Mouse (Mus musculus) forebrain, postnatal 0 days (tissue): Measurements from ENCODE around the gene Dnajc13. TPM values are rescaled to one million over a fixed set of nuclear protein-coding genes. Genes with fewer than 3 reads are reported as not detected.

ENCODE experiments used
- ATAC-seq: fragments of 200-750 bp; cut with Nextera tagmentation; 2 replicates; pipeline ENCODE4 v1.8.0; 2017; ENCODE audit warnings: mild to moderate bottlenecking, moderate library complexity
- DNase-seq: peaks from one replicate; pipeline ENCODE4 v3.0.0-alpha.2; 2015
- H3K27ac ChIP-seq: fragments of 300-500 bp; sonication (generic); 2 replicates; pipeline ENCODE4 v1.5.1; 2014; ENCODE audit warnings: low read depth, mild to moderate bottlenecking, antibody characterized with exemption, low read length, moderate library complexity, mixed read lengths
- H3K27me3 ChIP-seq: fragments of 300-500 bp; sonication (generic); 2 replicates; pipeline ENCODE4 v1.6.1; 2014; ENCODE audit warnings: mild to moderate bottlenecking, low read length, mixed read lengths; ENCODE audit not compliant: insufficient read depth
- H3K36me3 ChIP-seq: fragments of 300-500 bp; sonication (generic); 2 replicates; pipeline ENCODE4 v1.6.1; 2014; ENCODE audit warnings: mild to moderate bottlenecking, moderate library complexity; ENCODE audit not compliant: insufficient read depth
- H3K4me1 ChIP-seq: fragments of 300-500 bp; sonication (generic); 2 replicates; pipeline ENCODE4 v1.6.1; 2014; ENCODE audit warnings: antibody characterized with exemption; ENCODE audit not compliant: insufficient read depth
- H3K4me2 ChIP-seq: fragments of 300-500 bp; sonication (generic); 2 replicates; pipeline ENCODE4 v1.6.1; 2014; ENCODE audit warnings: low read depth, mild to moderate bottlenecking, moderate library complexity
- H3K4me3 ChIP-seq: fragments of 300-500 bp; sonication (generic); 2 replicates; pipeline ENCODE4 v1.5.1; 2014; ENCODE audit warnings: low read depth, low read length, mixed read lengths
- H3K9ac ChIP-seq: fragments of 300-500 bp; sonication (generic); 2 replicates; pipeline ENCODE4 v1.6.1; 2014; ENCODE audit warnings: mild to moderate bottlenecking
- H3K9me3 ChIP-seq: fragments of 300-500 bp; sonication (generic); 2 replicates; pipeline ENCODE4 v1.6.1; 2016; ENCODE audit warnings: low read length
- CTCF ChIP-seq: sonication (generic); IDR thresholded peaks from 2 replicates; pipeline ENCODE4 v1.5.1; 2016; ENCODE audit warnings: antibody characterized with exemption, control low read depth, low read depth
- WGBS: fragments of 180-500 bp; shearing (Covaris S2); extraction: QIAGEN DNeasy Blood & Tissue Kit; methylation state at CpG from one replicate; pipeline ENCODE4 v1.1.7; 2014; 5-methylcytosine and 5-hydroxymethylcytosine counted together
- polyA plus RNA-seq: library from polyadenylated mRNA; unstranded; fragments of >200 nt; fragmentation: Nextera tagmentation; extraction: Ambion mirVana; gene quantifications from 2 replicates; pipeline ENCODE4 v1.2.1, GENCODE M21; 2015
- total RNA-seq: library from RNA; depleted of rRNA; stranded (reverse); fragments of >200 nt; gene quantifications from 2 replicates; pipeline ENCODE4 v1.2.3, GENCODE M21; 2014; rRNA removed

Dnajc13 gene
- total RNA-seq (48.6 and 52.2 TPM in 2 replicates), polyA plus RNA-seq (6.9 and 11.6 TPM in 2 replicates)

GRCm38 (mm10) chr9:104262823-104263352 lies at the start of gene Dnajc13:
Gene Dnajc13, minus strand, starts transcription at chr9:104262930.
- WGBS: 2% methylated on average over 60 of the region's 60 CpGs
- no peaks in the 10 kb centered on the region for H3K36me3 ChIP-seq
- peak within 1 kb of the TSS; percentile 80 for H3K4me2 ChIP-seq
- ATAC-seq (peak; percentile 99), DNase-seq (peak; percentile 98)
- TF ChIP-seq CTCF: no peak
- H3K27ac ChIP-seq: peak within 1 kb of the TSS; percentile 87
- H3K27me3 ChIP-seq: no peaks in the 10 kb centered on the region
- peak within 1 kb of the TSS; percentile 95 for H3K4me3 ChIP-seq
- H3K4me1 ChIP-seq: peaks cover 13% of the 10 kb centered on the region
- no peaks in the 10 kb centered on the region for H3K9me3 ChIP-seq
- H3K9ac ChIP-seq: peak within 1 kb of the TSS; percentile 89

GRCm38 (mm10) chr9:104306734-104307133 lies 44.0 kb upstream of the Dnajc13 start:
- Histone ChIP-seq H3K4me2 (no peak overlapping the region), H3K27me3 (no peaks in the 10 kb centered on the region), H3K27ac (no peak overlapping the region), H3K9ac (no peak overlapping the region), H3K4me1 (no peaks in the 10 kb centered on the region), H3K9me3 (no peaks in the 10 kb centered on the region), H3K36me3 (no peaks in the 10 kb centered on the region), H3K4me3 (no peak overlapping the region)
- peak; percentile 79 for DNase-seq
- TF ChIP-seq CTCF: peak; percentile 89
- ATAC-seq: 0 out of 2 replicates have a peak, but pooled peaks have one; percentile 23
- WGBS: 13% methylated on average over 6 of the region's 6 CpGs

- DNase-seq: no peak
- 94% methylated on average over 6 of the region's 6 CpGs for WGBS
Measured at GRCm38 (mm10) chr9:104305333-104306111, 42.8 kb upstream of the Dnajc13 start.

GRCm38 (mm10) chr9:104304800-104305199 lies 42.1 kb upstream of the Dnajc13 start:
- H3K9me3 ChIP-seq: no peaks in the 10 kb centered on the region
- H3K9ac ChIP-seq: no peak overlapping the region
- no peak overlapping the region for H3K4me3 ChIP-seq
- no peak overlapping the region for H3K4me2 ChIP-seq
- no peak for ATAC-seq
- DNase-seq: no peak
- WGBS: 79% methylated on average over 10 of the region's 10 CpGs
- H3K27ac ChIP-seq: no peak overlapping the region
- H3K36me3 ChIP-seq: no peaks in the 10 kb centered on the region
- no peaks in the 10 kb centered on the region for H3K4me1 ChIP-seq
- H3K27me3 ChIP-seq: no peaks in the 10 kb centered on the region
- no peak for TF ChIP-seq CTCF

More at GRCm38 (mm10) chr9:104305333-104306111, 42.8 kb upstream of the Dnajc13 start:
- Histone ChIP-seq H3K4me3 (no peak overlapping the region), H3K27me3 (no peaks in the 10 kb centered on the region), H3K9me3 (no peaks in the 10 kb centered on the region), H3K27ac (no peak overlapping the region), H3K4me2 (no peak overlapping the region), H3K4me1 (no peaks in the 10 kb centered on the region), H3K9ac (no peak overlapping the region), H3K36me3 (no peaks in the 10 kb centered on the region)
- TF ChIP-seq CTCF: no peak
- no peak for ATAC-seq

GRCm38 (mm10) chr9:104304376-104304775 lies 41.6 kb upstream of the Dnajc13 start:
- TF ChIP-seq CTCF: no peak
- H3K36me3 ChIP-seq: no peaks in the 10 kb centered on the region
- no peak for DNase-seq
- H3K4me2 ChIP-seq: no peak overlapping the region
- no peak overlapping the region for H3K27ac ChIP-seq
- no peaks in the 10 kb centered on the region for H3K4me1 ChIP-seq
- H3K4me3 ChIP-seq: no peak overlapping the region
- no peaks in the 10 kb centered on the region for H3K27me3 ChIP-seq
- no peak overlapping the region for H3K9ac ChIP-seq
- no peaks in the 10 kb centered on the region for H3K9me3 ChIP-seq
- no peak for ATAC-seq
- WGBS: 79% methylated on average over 4 of the region's 4 CpGs

GRCm38 (mm10) chr9:104300569-104300968 lies 37.8 kb upstream of the Dnajc13 start:
- H3K27me3 ChIP-seq: no peaks in the 10 kb centered on the region
- H3K9ac ChIP-seq: no peak overlapping the region
- DNase-seq: no peak
- H3K4me1 ChIP-seq: no peaks in the 10 kb centered on the region
- H3K4me3 ChIP-seq: no peak overlapping the region
- no peak for TF ChIP-seq CTCF
- no peak for ATAC-seq
- WGBS: 82% methylated on average over 12 of the region's 12 CpGs
- no peak overlapping the region for H3K27ac ChIP-seq
- H3K4me2 ChIP-seq: no peak overlapping the region
- H3K9me3 ChIP-seq: no peaks in the 10 kb centered on the region
- H3K36me3 ChIP-seq: no peaks in the 10 kb centered on the region

GRCm38 (mm10) chr9:104297041-104297440 lies 34.3 kb upstream of the Dnajc13 start:
- ATAC-seq: no peak
- Histone ChIP-seq H3K4me1 (no peaks in the 10 kb centered on the region), H3K4me3 (no peak overlapping the region), H3K27me3 (no peaks in the 10 kb centered on the region), H3K9me3 (no peaks in the 10 kb centered on the region), H3K27ac (no peak overlapping the region), H3K9ac (no peak overlapping the region), H3K4me2 (no peak overlapping the region), H3K36me3 (no peaks in the 10 kb centered on the region)
- DNase-seq: no peak
- TF ChIP-seq CTCF: no peak
- 84% methylated on average over 3 of the region's 3 CpGs for WGBS
